Comparison of ENCODE assay signal across 10 mouse cellular contexts in genomic region chr5:35901226-35901809, GRCm38 (mm10). TPM values are rescaled to one million over a fixed set of nuclear protein-coding genes. Genes with fewer than 3 reads are reported as not detected.
DNase-seq lines count a peak whose midpoint lies in the region; ATAC-seq and TF ChIP-seq lines count a peak whose summit lies in the region.
"Had no signal": no experiment of that assay in that cellular context is flagged by ENCODE, and none has a peak within 500 bp of the region (broad histone marks: within the 10 kb centered on the region; RNA-seq: fewer than 3 reads in every experiment).

No protein-coding gene starts in this region.

- no peak for TF ChIP-seq POLR2A in ES-Bruce4 (IDR thresholded peaks at IDR 0.05; ENCODE audit: insufficient read depth, low read length)

- intact Hi-C loops in heart, postnatal 25 days (cut with DNase I) = no loop called here

- H3K4me3 ChIP-seq in heart, embryonic 10.5 days = peak overlapping the region; percentile 36
- H3K4me3 ChIP-seq in ES-Bruce4 (ENCODE audit: low read depth, low read length) = no peak overlapping the region
- no peak overlapping the region for H3K4me3 ChIP-seq in embryonic facial prominence, embryonic 15.5 days (replicated peaks)
- H3K4me3 ChIP-seq in lung, postnatal 0 days (ENCODE audit: low read depth, low read length) = no peak overlapping the region
- H3K4me3 ChIP-seq: forebrain, embryonic 13.5 days had no signal

- H3K36me3 ChIP-seq in heart, embryonic 10.5 days = no peaks in the 10 kb centered on the region
- H3K36me3 ChIP-seq in ES-Bruce4 (ENCODE audit: control insufficient read depth, insufficient read depth, low read length, poor library complexity, severe bottlenecking) = no peaks in the 10 kb centered on the region
- H3K36me3 ChIP-seq in embryonic facial prominence, embryonic 15.5 days = no peaks in the 10 kb centered on the region
- no peaks in the 10 kb centered on the region for H3K36me3 ChIP-seq in lung, postnatal 0 days (ENCODE audit: insufficient read depth, low read length)

- no peak for TF ChIP-seq CTCF in ES-Bruce4 (IDR thresholded peaks at IDR 0.05; ENCODE audit: low read depth, low read length)
- no peak for TF ChIP-seq CTCF in lung, postnatal 0 days (IDR thresholded peaks at IDR 0.05)

- H3K9me3 ChIP-seq in heart, embryonic 10.5 days = no peaks in the 10 kb centered on the region
- no peaks in the 10 kb centered on the region for H3K9me3 ChIP-seq in ES-Bruce4 (replicated peaks; ENCODE audit: control insufficient read depth, insufficient read depth, low read length, poor library complexity, severe bottlenecking)
- H3K9me3 ChIP-seq in embryonic facial prominence, embryonic 15.5 days (replicated peaks) = no peaks in the 10 kb centered on the region
- no peaks in the 10 kb centered on the region for H3K9me3 ChIP-seq in lung, postnatal 0 days (ENCODE audit: low read length)
- H3K9me3 ChIP-seq: forebrain, embryonic 13.5 days had no signal

- H3K4me1 ChIP-seq in heart, embryonic 10.5 days = peaks cover 82% of the 10 kb centered on the region
- H3K4me1 ChIP-seq in ES-Bruce4 (ENCODE audit: control insufficient read depth, insufficient read depth, low read length) = peaks cover 2% of the 10 kb centered on the region
- peaks cover 55% of the 10 kb centered on the region for H3K4me1 ChIP-seq in embryonic facial prominence, embryonic 15.5 days
- peaks cover 9% of the 10 kb centered on the region; the same call in 1 of the 2 replicates for H3K4me1 ChIP-seq in lung, postnatal 0 days (ENCODE audit: insufficient read depth, low read depth, low read length)

- DNase-seq in heart, embryonic 10.5 days (ENCODE audit: low spot score) = peak; percentile 88
- DNase-seq in heart, postnatal 25 days (ENCODE audit: low spot score) = no peak
- peak; percentile 86 for DNase-seq in lung, postnatal 0 days (ENCODE audit: low spot score)
- DNase-seq in frontal cortex, postnatal 14 days (ENCODE audit: low spot score in 2 of 2) = no peak
- DNase-seq in left cerebral cortex, adult 18-20 months (ENCODE audit: low spot score in 2 of 2) = no peak
- DNase-seq in right cerebral cortex, postnatal 10 days (ENCODE audit: low spot score in 2 of 2) = no peak
- DNase-seq: thymus, adult 18-20 months had no signal

- TF ChIP-seq EP300 in ES-Bruce4 (IDR thresholded peaks at IDR 0.05; ENCODE audit: insufficient read depth, low read depth, low read length) = 0 out of 2 replicates have a peak, but pooled peaks have one; percentile 19
- TF ChIP-seq EP300 in lung, postnatal 0 days (IDR thresholded peaks at IDR 0.05) = no peak

- 29% methylated on average over 12 of the region's 12 CpGs for WGBS in heart, embryonic 10.5 days
- WGBS in embryonic facial prominence, embryonic 15.5 days = 44% methylated on average over 12 of the region's 12 CpGs
- WGBS in lung, postnatal 0 days = 45% methylated on average over 11 of the region's 12 CpGs

- H3K27me3 ChIP-seq in heart, embryonic 10.5 days (ENCODE audit: insufficient read depth, poor library complexity, severe bottlenecking) = no peaks in the 10 kb centered on the region
- H3K27me3 ChIP-seq in ES-Bruce4 (ENCODE audit: control insufficient read depth, insufficient read depth, low read length, poor library complexity, severe bottlenecking) = no peaks in the 10 kb centered on the region
- H3K27me3 ChIP-seq in embryonic facial prominence, embryonic 15.5 days = no peaks in the 10 kb centered on the region
- no peaks in the 10 kb centered on the region for H3K27me3 ChIP-seq in lung, postnatal 0 days (replicated peaks; ENCODE audit: insufficient read depth, low read length)
- H3K27me3 ChIP-seq: forebrain, embryonic 13.5 days had no signal

- H3K4me2 ChIP-seq in embryonic facial prominence, embryonic 15.5 days (replicated peaks) = no peak overlapping the region
- no peak overlapping the region for H3K4me2 ChIP-seq in lung, postnatal 0 days (replicated peaks; ENCODE audit: low read depth, low read length)
- H3K4me2 ChIP-seq: forebrain, embryonic 13.5 days had no signal

- H3K9ac ChIP-seq in ES-Bruce4 (ENCODE audit: low read depth, poor library complexity, severe bottlenecking) = peak overlapping the region; percentile 8; the same call in 1 of the 2 replicates
- H3K9ac ChIP-seq in embryonic facial prominence, embryonic 15.5 days = no peak overlapping the region
- no peak overlapping the region for H3K9ac ChIP-seq in lung, postnatal 0 days (replicated peaks; ENCODE audit: low read depth)
- H3K9ac ChIP-seq: forebrain, embryonic 13.5 days had no signal

- peak overlapping the region; percentile 83 for H3K27ac ChIP-seq in heart, embryonic 10.5 days
- peak overlapping the region; percentile 26; the same call in 1 of the 2 replicates for H3K27ac ChIP-seq in ES-Bruce4 (ENCODE audit: insufficient read depth, low read length)
- 0 out of 2 replicates have a peak overlapping the region, but pooled peaks have one; percentile 17 for H3K27ac ChIP-seq in embryonic facial prominence, embryonic 15.5 days (replicated peaks)
- peak overlapping the region; percentile 35 for H3K27ac ChIP-seq in lung, postnatal 0 days (ENCODE audit: low read length)
- H3K27ac ChIP-seq: forebrain, embryonic 13.5 days had no signal

- no peak; the same call in 1 of the 2 replicates for ATAC-seq in embryonic facial prominence, embryonic 15.5 days (ENCODE audit: insufficient number of reproducible peaks, low FRiP score, low TSS enrichment, low read depth)
- peak; percentile 83 for ATAC-seq in lung, postnatal 0 days
- ATAC-seq: forebrain, embryonic 13.5 days had no signal

RNA-seq across cellular contexts. Expression of gene Afap1, which starts 8.2 kb away (rescaled TPM):
- 21.7 and 27.0 TPM in 2 replicates for polyA plus RNA-seq in heart, embryonic 10.5 days (2016; fragmentation: Nextera tagmentation; extraction: Ambion mirVana)
- total RNA-seq in heart, postnatal 25 days (2021) = 10 to 100 TPM; 22.8 to 23.9 TPM
- 31.7 and 33.8 TPM in 2 replicates for polyA plus RNA-seq in ES-Bruce4 (2011; ENCODE audit: insufficient read depth, insufficient read length, low read depth, missing spikeins)
- 24.6 and 25.6 TPM in 2 replicates for polyA plus RNA-seq in embryonic facial prominence, embryonic 15.5 days (2015; fragmentation: Nextera tagmentation; extraction: Ambion mirVana)
- polyA plus RNA-seq in lung, postnatal 0 days (2015; fragmentation: Nextera tagmentation; extraction: Ambion mirVana) = 12.9 and 14.7 TPM in 2 replicates
- 10 to 100 TPM; 28.3 to 29.1 TPM for total RNA-seq in left cerebral cortex, adult 18-20 months (2021)

Comparison
In these comparisons a context has a peak if more than half of its experiments do, and no peak if none do; other contexts are left out.
1. DNase-seq: peak in heart, embryonic 10.5 days (single experiment) and lung, postnatal 0 days (single experiment); none in heart, postnatal 25 days (single experiment), frontal cortex, postnatal 14 days (0 of 2), left cerebral cortex, adult 18-20 months (0 of 2) and right cerebral cortex, postnatal 10 days (0 of 2).
2. H3K27ac ChIP-seq: peak in every context shown above with its lines; median percentile 83 in heart, embryonic 10.5 days; 35 in lung, postnatal 0 days; 26 in ES-Bruce4; 17 in embryonic facial prominence, embryonic 15.5 days.